Mouse (Mus musculus): ENCODE results near the gene A930033H14Rik. TPM values are rescaled to one million over a fixed set of nuclear protein-coding genes. Genes with fewer than 3 reads are reported as not detected.

Gene A930033H14Rik
- polyA plus RNA-seq, 1 experiment from 2014 or later: 1.4 TPM

- H3K4me1 ChIP-seq: no peaks in the 10 kb centered on the region
- H3K27me3 ChIP-seq (replicated peaks): no peaks in the 10 kb centered on the region
- H3K4me2 ChIP-seq: peak overlapping the region; percentile 54
- WGBS: 24% methylated on average over 21 of the region's 21 CpGs
- no peak overlapping the region for H3K27ac ChIP-seq (replicated peaks)
- no peak; the same call in 1 of the 2 replicates for ATAC-seq (ENCODE audit: low FRiP score)
- peak overlapping the region; percentile 27 for H3K4me3 ChIP-seq (replicated peaks)
- no peak overlapping the region; the same call in 1 of the 2 replicates for H3K9ac ChIP-seq (replicated peaks)
- H3K36me3 ChIP-seq: no peaks in the 10 kb centered on the region
- no peaks in the 10 kb centered on the region for H3K9me3 ChIP-seq (replicated peaks)
Observed at GRCm38 (mm10) chr10:69185894-69186893, 26.7 kb downstream of the A930033H14Rik start.

GRCm38 (mm10) chr10:69185431-69185830 lies 27.5 kb downstream of the A930033H14Rik start:
- Histone ChIP-seq H3K27ac (replicated peaks) (no peak overlapping the region), H3K27me3 (replicated peaks) (no peaks in the 10 kb centered on the region), H3K36me3 (no peaks in the 10 kb centered on the region), H3K4me1 (no peaks in the 10 kb centered on the region), H3K4me2 (peak overlapping the region; percentile 54), H3K9ac (replicated peaks) (no peak overlapping the region), H3K4me3 (replicated peaks) (no peak overlapping the region), H3K9me3 (replicated peaks) (no peaks in the 10 kb centered on the region)
- 91% methylated on average over 4 of the region's 4 CpGs for WGBS
- no peak for ATAC-seq (ENCODE audit: low FRiP score)

DNA sequence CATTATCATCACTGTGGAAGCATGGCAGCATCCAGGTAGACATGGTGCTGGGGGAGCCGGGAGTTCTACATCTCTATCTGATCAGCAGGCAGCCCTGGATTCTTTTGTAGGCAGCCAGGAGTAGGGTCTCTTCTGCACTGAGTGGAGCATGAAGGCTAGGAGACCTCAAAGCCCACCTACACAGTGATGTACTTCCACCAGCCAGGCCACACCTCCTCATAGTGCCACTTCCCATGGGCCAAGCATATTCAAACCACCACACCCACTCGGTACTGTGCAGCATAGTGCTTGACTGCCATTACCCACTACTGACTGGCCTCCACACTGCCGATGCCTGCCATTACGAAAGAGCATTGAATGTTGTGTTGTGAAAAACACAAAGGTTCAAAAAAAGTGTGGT lies 28.0 kb downstream of the A930033H14Rik start:
- H3K4me2 ChIP-seq: no peak overlapping the region
- 97% methylated on average over 4 of the region's 4 CpGs for WGBS
- no peaks in the 10 kb centered on the region for H3K27me3 ChIP-seq (replicated peaks)
- H3K9me3 ChIP-seq (replicated peaks): no peaks in the 10 kb centered on the region
- no peaks in the 10 kb centered on the region for H3K4me1 ChIP-seq
- no peaks in the 10 kb centered on the region for H3K36me3 ChIP-seq
- no peak overlapping the region for H3K9ac ChIP-seq (replicated peaks)
- no peak overlapping the region for H3K4me3 ChIP-seq (replicated peaks)
- ATAC-seq (ENCODE audit: low FRiP score): no peak
- H3K27ac ChIP-seq (replicated peaks): no peak overlapping the region

GRCm38 (mm10) chr10:69180997-69181396 lies 31.9 kb downstream of the A930033H14Rik start:
- H3K36me3 ChIP-seq: no peaks in the 10 kb centered on the region
- H3K4me1 ChIP-seq: no peaks in the 10 kb centered on the region
- H3K4me2 ChIP-seq: no peak overlapping the region
- WGBS: 77% methylated on average over 3 of the region's 3 CpGs
- no peak overlapping the region for H3K4me3 ChIP-seq (replicated peaks)
- no peak overlapping the region for H3K27ac ChIP-seq (replicated peaks)
- ATAC-seq (ENCODE audit: low FRiP score): no peak
- no peak overlapping the region for H3K9ac ChIP-seq (replicated peaks)
- no peaks in the 10 kb centered on the region for H3K27me3 ChIP-seq (replicated peaks)
- H3K9me3 ChIP-seq (replicated peaks): no peaks in the 10 kb centered on the region

DNA sequence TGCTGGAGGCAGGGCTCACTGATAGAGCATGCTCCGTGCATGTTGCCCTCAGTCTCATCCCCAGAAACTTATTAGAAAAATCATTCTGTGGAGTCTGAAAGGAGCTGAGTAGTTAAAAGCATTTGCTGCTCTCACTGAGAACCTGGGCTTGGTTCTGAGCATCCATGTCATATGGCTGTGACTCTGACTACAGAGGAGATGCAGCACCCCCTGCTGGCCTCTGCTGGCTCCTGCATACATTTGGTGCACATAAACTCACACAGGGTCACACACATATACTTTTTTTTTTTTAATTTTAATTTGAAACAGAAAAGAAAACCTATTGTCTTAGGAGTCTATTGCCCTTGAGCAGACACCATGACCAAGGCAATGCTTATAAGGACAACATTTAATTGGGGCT lies 33.6 kb downstream of the A930033H14Rik start:
- 97% methylated on average over 1 of the region's 1 CpGs for WGBS
- Histone ChIP-seq H3K4me3 (replicated peaks) (no peak overlapping the region), H3K9me3 (replicated peaks) (no peaks in the 10 kb centered on the region), H3K36me3 (no peaks in the 10 kb centered on the region), H3K9ac (replicated peaks) (no peak overlapping the region), H3K4me1 (no peaks in the 10 kb centered on the region), H3K27ac (replicated peaks) (no peak overlapping the region), H3K27me3 (replicated peaks) (no peaks in the 10 kb centered on the region), H3K4me2 (no peak overlapping the region)
- no peak for ATAC-seq (ENCODE audit: low FRiP score)

DNA sequence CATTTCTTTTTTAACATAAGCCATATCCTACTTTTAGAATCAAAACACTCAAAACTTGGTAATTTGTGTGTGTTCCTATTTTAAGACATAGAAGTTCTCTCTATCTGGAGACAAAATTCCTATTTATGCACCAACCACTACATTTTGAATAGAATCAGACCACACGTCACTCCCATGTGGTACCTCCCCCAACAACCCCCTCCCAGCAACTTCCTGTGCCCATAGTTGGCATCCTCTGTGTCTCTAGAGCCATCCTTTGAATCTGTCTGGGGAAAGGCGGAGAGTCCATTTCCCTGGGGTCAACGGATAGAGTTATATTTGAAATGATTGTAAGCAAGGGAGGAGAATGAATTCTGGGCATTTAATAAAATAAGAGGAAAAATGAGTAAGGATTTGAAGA lies 36.8 kb downstream of the A930033H14Rik start:
- Histone ChIP-seq H3K9me3 (replicated peaks) (no peaks in the 10 kb centered on the region), H3K4me1 (no peaks in the 10 kb centered on the region), H3K27ac (replicated peaks) (no peak overlapping the region), H3K9ac (replicated peaks) (no peak overlapping the region), H3K4me2 (no peak overlapping the region), H3K4me3 (replicated peaks) (no peak overlapping the region), H3K36me3 (no peaks in the 10 kb centered on the region), H3K27me3 (replicated peaks) (no peaks in the 10 kb centered on the region)
- ATAC-seq (ENCODE audit: low FRiP score): no peak
- 81% methylated on average over 3 of the region's 3 CpGs for WGBS

DNA sequence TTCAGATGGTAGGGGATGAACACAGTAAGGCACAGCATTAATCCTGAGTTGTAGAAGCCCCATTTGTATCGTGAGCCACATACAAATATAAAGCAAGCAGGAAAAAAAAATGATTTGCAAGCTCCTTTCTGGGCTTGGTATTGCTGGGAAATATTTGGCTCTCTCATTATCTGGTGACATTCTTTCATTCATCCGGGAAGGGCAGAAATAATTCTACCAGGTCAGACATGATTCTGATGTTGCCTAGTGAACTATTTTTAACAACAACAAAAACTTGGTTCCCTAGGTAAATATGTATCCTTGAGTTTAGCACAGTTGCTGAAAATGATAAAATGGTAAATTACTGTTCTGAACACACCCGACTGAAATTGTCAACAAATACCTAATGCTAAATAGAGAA lies 40.5 kb downstream of the A930033H14Rik start:
- WGBS: 87% methylated on average over 3 of the region's 3 CpGs
- no peak for ATAC-seq (ENCODE audit: low FRiP score)
- H3K9me3 ChIP-seq (replicated peaks): no peaks in the 10 kb centered on the region

GRCm38 (mm10) chr10:69166514-69166913 lies 46.4 kb downstream of the A930033H14Rik start:
- 78% methylated on average over 12 of the region's 12 CpGs for WGBS
- no peak for ATAC-seq (ENCODE audit: low FRiP score)
- Histone ChIP-seq H3K9me3 (replicated peaks) (no peaks in the 10 kb centered on the region), H3K4me1 (no peaks in the 10 kb centered on the region), H3K4me3 (replicated peaks) (no peak overlapping the region), H3K9ac (replicated peaks) (no peak overlapping the region), H3K27me3 (replicated peaks) (no peaks in the 10 kb centered on the region), H3K4me2 (no peak overlapping the region), H3K36me3 (no peaks in the 10 kb centered on the region), H3K27ac (replicated peaks) (no peak overlapping the region)

More for the DNA sequence above, 40.5 kb downstream of the A930033H14Rik start:
- no peak overlapping the region for H3K4me3 ChIP-seq (replicated peaks)
- H3K27me3 ChIP-seq (replicated peaks): no peaks in the 10 kb centered on the region
- H3K9ac ChIP-seq (replicated peaks): no peak overlapping the region
- no peak overlapping the region for H3K27ac ChIP-seq (replicated peaks)
- no peaks in the 10 kb centered on the region for H3K4me1 ChIP-seq
- H3K4me2 ChIP-seq: no peak overlapping the region
- no peaks in the 10 kb centered on the region for H3K36me3 ChIP-seq

DNA sequence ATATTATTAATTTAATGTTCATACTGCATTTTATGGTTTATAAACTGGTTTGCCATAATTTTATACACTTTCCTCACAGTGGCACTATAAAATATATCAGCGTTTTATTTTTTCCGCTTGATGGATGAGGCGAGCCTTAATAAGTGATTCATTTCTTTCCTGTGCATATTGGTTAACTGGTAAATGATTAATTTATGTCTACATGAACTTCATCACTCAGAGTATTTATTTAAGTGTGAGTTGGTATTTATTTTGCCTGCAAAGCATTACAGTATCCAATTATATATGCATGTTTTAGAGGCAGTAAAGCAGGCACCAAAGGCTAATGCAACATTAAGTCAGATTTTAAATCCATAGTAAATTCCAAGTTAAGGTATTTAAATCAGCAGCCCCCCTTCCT lies 47.1 kb downstream of the A930033H14Rik start:
- no peak overlapping the region for H3K9ac ChIP-seq (replicated peaks)
- WGBS: 75% methylated on average over 3 of the region's 3 CpGs
- no peaks in the 10 kb centered on the region for H3K36me3 ChIP-seq
- H3K4me3 ChIP-seq (replicated peaks): no peak overlapping the region
- H3K4me1 ChIP-seq: no peaks in the 10 kb centered on the region
- no peak overlapping the region for H3K4me2 ChIP-seq
- no peak overlapping the region for H3K27ac ChIP-seq (replicated peaks)
- no peaks in the 10 kb centered on the region for H3K9me3 ChIP-seq (replicated peaks)
- H3K27me3 ChIP-seq (replicated peaks): no peaks in the 10 kb centered on the region
- ATAC-seq (ENCODE audit: low FRiP score): no peak

- WGBS: 56% methylated on average over 7 of the region's 7 CpGs
- Histone ChIP-seq H3K27me3 (replicated peaks) (no peaks in the 10 kb centered on the region), H3K27ac (replicated peaks) (no peak overlapping the region), H3K9me3 (replicated peaks) (no peaks in the 10 kb centered on the region), H3K4me1 (no peaks in the 10 kb centered on the region), H3K36me3 (no peaks in the 10 kb centered on the region), H3K4me2 (no peak overlapping the region), H3K9ac (replicated peaks) (no peak overlapping the region), H3K4me3 (replicated peaks) (no peak overlapping the region)
- ATAC-seq (ENCODE audit: low FRiP score): no peak
Observed at GRCm38 (mm10) chr10:69165125-69165524, 47.8 kb downstream of the A930033H14Rik start.

DNA sequence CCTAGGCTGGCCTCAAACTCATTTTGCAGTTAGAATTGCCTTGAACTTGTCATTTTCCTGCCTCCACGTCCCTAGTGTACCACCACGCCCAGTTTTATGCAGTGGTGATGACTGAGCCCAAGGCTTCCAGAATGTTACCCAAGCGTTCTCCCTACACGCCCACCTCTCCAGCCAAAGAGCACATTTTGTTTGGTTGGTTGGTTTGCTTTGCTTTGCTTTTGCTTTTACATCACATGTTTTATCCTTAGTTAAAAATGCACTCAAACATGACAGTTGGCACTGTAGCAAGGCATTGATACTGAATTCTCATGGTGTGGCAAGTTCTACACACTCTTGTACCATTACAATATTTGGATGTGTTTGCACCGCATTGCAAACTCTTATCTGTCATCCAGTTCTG lies 49.7 kb downstream of the A930033H14Rik start:
- no peaks in the 10 kb centered on the region for H3K4me1 ChIP-seq
- H3K27me3 ChIP-seq (replicated peaks): no peaks in the 10 kb centered on the region
- no peak overlapping the region for H3K9ac ChIP-seq (replicated peaks)
- 90% methylated on average over 5 of the region's 5 CpGs for WGBS
- H3K4me3 ChIP-seq (replicated peaks): no peak overlapping the region
- no peaks in the 10 kb centered on the region for H3K9me3 ChIP-seq (replicated peaks)
- no peak for ATAC-seq (ENCODE audit: low FRiP score)
- H3K4me2 ChIP-seq: no peak overlapping the region
- no peaks in the 10 kb centered on the region for H3K36me3 ChIP-seq
- H3K27ac ChIP-seq (replicated peaks): no peak overlapping the region

- Histone ChIP-seq H3K27me3 (replicated peaks) (no peaks in the 10 kb centered on the region), H3K27ac (replicated peaks) (no peak overlapping the region), H3K4me1 (no peaks in the 10 kb centered on the region), H3K4me3 (replicated peaks) (no peak overlapping the region), H3K9ac (replicated peaks) (no peak overlapping the region), H3K9me3 (replicated peaks) (no peaks in the 10 kb centered on the region), H3K4me2 (no peak overlapping the region), H3K36me3 (no peaks in the 10 kb centered on the region)
- 89% methylated on average over 5 of the region's 5 CpGs for WGBS
- no peak for ATAC-seq (ENCODE audit: low FRiP score)
Observed at GRCm38 (mm10) chr10:69162577-69162976, 50.3 kb downstream of the A930033H14Rik start.
